Mouse (Mus musculus): ENCODE data around the gene Auts2.

DNA sequence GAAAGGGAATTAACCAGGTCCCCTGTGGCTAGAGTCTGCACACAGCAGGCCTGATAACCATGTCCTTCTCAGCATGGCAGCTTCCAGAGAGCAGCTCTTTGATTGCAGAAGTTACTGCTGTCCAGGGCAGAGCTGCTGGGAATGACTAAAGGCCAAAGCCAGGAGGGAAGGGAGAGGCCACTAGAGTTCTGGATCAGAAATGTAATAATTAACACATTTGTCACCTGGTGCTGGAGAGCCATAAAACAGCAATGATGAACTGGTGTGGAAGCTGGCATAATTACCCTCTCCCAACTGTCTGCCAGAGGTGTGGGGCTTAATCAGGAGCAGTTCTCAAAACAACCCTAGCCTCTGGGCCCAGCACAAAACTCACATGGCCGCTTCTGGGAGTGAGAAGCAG lies 552.6 kb downstream of the Auts2 start:
- TF ChIP-seq POLR2A (IDR thresholded peaks at IDR 0.05; ENCODE audit: borderline replicate concordance, low read depth, low read length) (no peak), CTCF (IDR thresholded peaks at IDR 0.05; ENCODE audit: low read depth, low read length) (no peak)

Measured in bone marrow macrophage, adult 2 months (primary cell).